Mouse (Mus musculus): Measurements from ENCODE around the gene Ostf1.

GRCm38 (mm10) chr19:18598265-18598926 lies 33.2 kb downstream of the Ostf1 start:
- TF ChIP-seq POLR2A (IDR thresholded peaks at IDR 0.05; ENCODE audit: control insufficient read depth, low read depth, low read length) (no peak), CTCF (IDR thresholded peaks at IDR 0.05; ENCODE audit: control insufficient read depth, insufficient read depth, insufficient replicate concordance, low read depth, low read length) (no peak)

Measured in testis, adult 2 months (tissue).